Mouse (Mus musculus): ENCODE data around the gene Iqcn. TPM values are rescaled to one million over a fixed set of nuclear protein-coding genes. Genes with fewer than 3 reads are reported as not detected.

Iqcn gene
- polyA plus RNA-seq, 1 experiment from 2014 or later, result 0.07 TPM

GRCm38 (mm10) chr8:70752000-70752764 lies 48.9 kb downstream of the Iqcn start:
- Histone ChIP-seq H3K27me3 (peaks cover 22% of the 10 kb centered on the region), H3K4me1 (peaks cover 21% of the 10 kb centered on the region), H3K27ac (peak overlapping the region; percentile 67), H3K4me2 (peak overlapping the region; percentile 41; the same call in 1 of the 2 replicates), H3K9me3 (no peaks in the 10 kb centered on the region), H3K4me3 (no peak overlapping the region), H3K36me3 (peaks cover 14% of the 10 kb centered on the region), H3K9ac (0 out of 2 replicates have a peak overlapping the region, but pooled peaks have one; percentile 40)
- WGBS, result 19% methylated on average over 11 of the region's 11 CpGs
- no peak for ATAC-seq (ENCODE audit: insufficient number of reproducible peaks, insufficient read depth, low FRiP score, low TSS enrichment, low read depth)

- Histone ChIP-seq H3K9me3 (no peaks in the 10 kb centered on the region), H3K4me3 (0 out of 2 replicates have a peak overlapping the region, but pooled peaks have one; percentile 4), H3K9ac (peak overlapping the region; percentile 40; the same call in 1 of the 2 replicates), H3K27ac (peak overlapping the region; percentile 67; the same call in 1 of the 2 replicates), H3K4me2 (peak overlapping the region; percentile 41), H3K27me3 (peaks cover 13% of the 10 kb centered on the region), H3K4me1 (peaks cover 21% of the 10 kb centered on the region), H3K36me3 (peaks cover 24% of the 10 kb centered on the region)
- ATAC-seq (ENCODE audit: insufficient number of reproducible peaks, insufficient read depth, low FRiP score, low TSS enrichment, low read depth), result no peak
- 26% methylated on average over 21 of the region's 21 CpGs for WGBS
These were observed 49.9 kb downstream of the Iqcn start for GRCm38 (mm10) chr8:70753151-70753550.

- Histone ChIP-seq H3K4me3 (peak within 1 kb of the TSS; percentile 81), H3K4me2 (peak within 1 kb of the TSS; percentile 95), H3K9ac (peak within 1 kb of the TSS; percentile 90), H3K36me3 (peaks cover 30% of the 10 kb centered on the region), H3K4me1 (peaks cover 29% of the 10 kb centered on the region), H3K27ac (peak within 1 kb of the TSS; percentile 69), H3K27me3 (peaks cover 2% of the 10 kb centered on the region; the same call in 1 of the 2 replicates), H3K9me3 (no peaks in the 10 kb centered on the region)
- 8% methylated on average over 37 of the region's 37 CpGs for WGBS
- ATAC-seq (ENCODE audit: insufficient number of reproducible peaks, insufficient read depth, low FRiP score, low TSS enrichment, low read depth), result peak; percentile 97
These were observed 51.0 kb downstream of the Iqcn start, which contains the start of gene Rab3a for GRCm38 (mm10) chr8:70754043-70754870. Gene Rab3a (plus strand): TSS chr8:70754679.

GRCm38 (mm10) chr8:70754871-70755660 lies 51.8 kb downstream of the Iqcn start:
- Histone ChIP-seq H3K9me3 (no peaks in the 10 kb centered on the region), H3K27ac (peak overlapping the region; percentile 69), H3K4me1 (peaks cover 37% of the 10 kb centered on the region), H3K4me3 (peak overlapping the region; percentile 81), H3K4me2 (peak overlapping the region; percentile 95), H3K9ac (peak overlapping the region; percentile 90), H3K27me3 (no peaks in the 10 kb centered on the region), H3K36me3 (peaks cover 30% of the 10 kb centered on the region)
- peak; percentile 9; the same call in 1 of the 2 replicates for ATAC-seq (ENCODE audit: insufficient number of reproducible peaks, insufficient read depth, low FRiP score, low TSS enrichment, low read depth)
- 14% methylated on average over 50 of the region's 50 CpGs for WGBS

- H3K36me3 ChIP-seq, result peaks cover 30% of the 10 kb centered on the region
- 82% methylated on average over 24 of the region's 24 CpGs for WGBS
- no peaks in the 10 kb centered on the region for H3K9me3 ChIP-seq
- no peak for ATAC-seq (ENCODE audit: insufficient number of reproducible peaks, insufficient read depth, low FRiP score, low TSS enrichment, low read depth)
- peak overlapping the region; percentile 81 for H3K4me3 ChIP-seq
- H3K4me2 ChIP-seq, result peak overlapping the region; percentile 95
- peak overlapping the region; percentile 90 for H3K9ac ChIP-seq
- H3K4me1 ChIP-seq, result peaks cover 40% of the 10 kb centered on the region
- no peaks in the 10 kb centered on the region for H3K27me3 ChIP-seq
- H3K27ac ChIP-seq, result no peak overlapping the region
These were observed 52.6 kb downstream of the Iqcn start for GRCm38 (mm10) chr8:70755661-70756475.

- Histone ChIP-seq H3K9me3 (no peaks in the 10 kb centered on the region), H3K4me1 (peaks cover 40% of the 10 kb centered on the region), H3K27me3 (no peaks in the 10 kb centered on the region), H3K27ac (no peak overlapping the region), H3K9ac (no peak overlapping the region), H3K4me2 (no peak overlapping the region), H3K4me3 (no peak overlapping the region), H3K36me3 (peaks cover 30% of the 10 kb centered on the region)
- no peak for ATAC-seq (ENCODE audit: insufficient number of reproducible peaks, insufficient read depth, low FRiP score, low TSS enrichment, low read depth)
- 92% methylated on average over 6 of the region's 6 CpGs for WGBS
These were observed 53.3 kb downstream of the Iqcn start for GRCm38 (mm10) chr8:70756476-70757040.

- Histone ChIP-seq H3K27me3 (no peaks in the 10 kb centered on the region), H3K36me3 (peaks cover 30% of the 10 kb centered on the region), H3K4me2 (no peak overlapping the region), H3K27ac (no peak overlapping the region), H3K4me3 (no peak overlapping the region), H3K9ac (peak overlapping the region; percentile 46; the same call in 1 of the 2 replicates), H3K9me3 (no peaks in the 10 kb centered on the region), H3K4me1 (peaks cover 40% of the 10 kb centered on the region)
- no peak for ATAC-seq (ENCODE audit: insufficient number of reproducible peaks, insufficient read depth, low FRiP score, low TSS enrichment, low read depth)
- 70% methylated on average over 22 of the region's 22 CpGs for WGBS
These were observed 54.5 kb downstream of the Iqcn start for GRCm38 (mm10) chr8:70757523-70758307.

GRCm38 (mm10) chr8:70758308-70758615 lies 55.0 kb downstream of the Iqcn start:
- no peaks in the 10 kb centered on the region for H3K27me3 ChIP-seq
- no peak overlapping the region for H3K27ac ChIP-seq
- H3K4me3 ChIP-seq, result no peak overlapping the region
- peaks cover 30% of the 10 kb centered on the region for H3K36me3 ChIP-seq
- no peak overlapping the region for H3K9ac ChIP-seq
- peaks cover 37% of the 10 kb centered on the region for H3K4me1 ChIP-seq
- WGBS, result 77% methylated on average over 7 of the region's 7 CpGs
- no peak overlapping the region for H3K4me2 ChIP-seq
- no peak for ATAC-seq (ENCODE audit: insufficient number of reproducible peaks, insufficient read depth, low FRiP score, low TSS enrichment, low read depth)
- no peaks in the 10 kb centered on the region for H3K9me3 ChIP-seq

GRCm38 (mm10) chr8:70758616-70759561 lies 55.6 kb downstream of the Iqcn start:
- ATAC-seq (ENCODE audit: insufficient number of reproducible peaks, insufficient read depth, low FRiP score, low TSS enrichment, low read depth), result no peak
- peaks cover 35% of the 10 kb centered on the region for H3K36me3 ChIP-seq
- no peaks in the 10 kb centered on the region for H3K9me3 ChIP-seq
- no peaks in the 10 kb centered on the region for H3K27me3 ChIP-seq
- WGBS, result 72% methylated on average over 19 of the region's 19 CpGs
- H3K4me1 ChIP-seq, result peaks cover 33% of the 10 kb centered on the region
- no peak overlapping the region for H3K27ac ChIP-seq
- H3K4me2 ChIP-seq, result peak overlapping the region; percentile 99; the same call in 1 of the 2 replicates
- no peak overlapping the region for H3K4me3 ChIP-seq
- 0 out of 2 replicates have a peak overlapping the region, but pooled peaks have one; percentile 27 for H3K9ac ChIP-seq
